Mouse (Mus musculus) MEL (cell line): Measurements from ENCODE around the gene Sphk2.

Experiments
- CHD2 ChIP-seq: IDR thresholded peaks from 2 replicates; pipeline ENCODE4 v1.6.1; 2011; ENCODE audit warnings: low read length, improper control_type of control experiment
- CTCF ChIP-seq, 3 experiments: IDR thresholded peaks in 2 of 3; conservative IDR thresholded peaks in 1 of 3; 2 replicates each; pipeline ENCODE4 v1.5.1; 2011 to 2012; ENCODE audit warnings: low read length in 3 of 3, low read depth in 2 of 3, mild to moderate bottlenecking in 2 of 3, improper control_type of control experiment in 1 of 3, inconsistent platforms in 1 of 3, mixed read lengths in 1 of 3, moderate library complexity in 1 of 3; ENCODE audit not compliant: control insufficient read depth in 1 of 3, insufficient read depth in 1 of 3, poor library complexity in 1 of 3, severe bottlenecking in 1 of 3
- EP300 ChIP-seq, 2 experiments: IDR thresholded peaks; 2 replicates each; pipeline ENCODE4 v1.6.1; 2011; ENCODE audit warnings: improper control_type of control experiment in 2 of 2, low read length in 2 of 2, low read depth in 1 of 2, mild to moderate bottlenecking in 1 of 2
- GABPA ChIP-seq: IDR thresholded peaks from 2 replicates; pipeline ENCODE4 v1.6.1; 2012; ENCODE audit warnings: low read depth, mild to moderate bottlenecking, inconsistent platforms, low read length, improper control_type of control experiment, moderate library complexity
- JUND ChIP-seq: IDR thresholded peaks from 2 replicates; pipeline ENCODE4 v1.6.1; 2011; ENCODE audit warnings: low read depth, mild to moderate bottlenecking, improper control_type of control experiment, low read length
- MAX ChIP-seq: IDR thresholded peaks from 2 replicates; pipeline ENCODE4 v1.6.1; 2011; ENCODE audit warnings: low read length, improper control_type of control experiment
- MYC ChIP-seq: IDR thresholded peaks from 2 replicates; pipeline ENCODE4 v1.6.1; 2011; ENCODE audit warnings: low read depth, mild to moderate bottlenecking, low read length, improper control_type of control experiment, moderate library complexity
- NRF1 ChIP-seq: IDR thresholded peaks from 2 replicates; pipeline ENCODE4 v1.6.1; 2014; ENCODE audit warnings: low read depth, mild to moderate bottlenecking, inconsistent platforms, low read length, improper control_type of control experiment, moderate library complexity; ENCODE audit not compliant: poor library complexity, insufficient read depth, severe bottlenecking
- POLR2A ChIP-seq, 2 experiments: IDR thresholded peaks; 2 replicates each; pipeline ENCODE4 v1.6.1; 2011 to 2012; ENCODE audit warnings: low read length in 2 of 2, mild to moderate bottlenecking in 2 of 2, control low read depth in 1 of 2, improper control_type of control experiment in 1 of 2, low read depth in 1 of 2, moderate library complexity in 1 of 2; ENCODE audit not compliant: control insufficient read depth in 1 of 2, insufficient read depth in 1 of 2, poor library complexity in 1 of 2
- POLR2AphosphoS5 ChIP-seq: IDR thresholded peaks from 2 replicates; pipeline ENCODE4 v1.6.1; 2012; ENCODE audit warnings: low read depth, borderline replicate concordance, mild to moderate bottlenecking, inconsistent platforms, low read length, moderate library complexity, mixed read lengths
- SIN3A ChIP-seq: IDR thresholded peaks from 2 replicates; pipeline ENCODE4 v1.6.1; 2012; ENCODE audit warnings: low read length, improper control_type of control experiment, inconsistent platforms
- ZC3H11A ChIP-seq: IDR thresholded peaks from 2 replicates; pipeline ENCODE4 v1.6.1; 2012; ENCODE audit warnings: low read depth, mild to moderate bottlenecking, inconsistent platforms, low read length, improper control_type of control experiment

- TF ChIP-seq POLR2A (IDR thresholded peaks at IDR 0.05; ENCODE audit: control insufficient read depth in 1 of 2, insufficient read depth in 1 of 2, low read depth in 1 of 2, low read length in 2 of 2, poor library complexity in 1 of 2) (no peak), EP300 (IDR thresholded peaks at IDR 0.05; ENCODE audit: low read depth in 1 of 2, low read length in 2 of 2) (no peak), JUND (no peak), SIN3A (no peak), NRF1 (no peak), ZC3H11A (no peak), CTCF (IDR thresholded peaks at IDR 0.05 in 2 of 3, conservative IDR thresholded peaks at IDR 0.05 in 1 of 3; ENCODE audit: control insufficient read depth in 1 of 3, insufficient read depth in 1 of 3, low read depth in 2 of 3, low read length in 3 of 3, poor library complexity in 1 of 3, severe bottlenecking in 1 of 3) (no peak), MAX (no peak), MYC (no peak), CHD2 (no peak), GABPA (no peak), POLR2AphosphoS5 (no peak)
Measured at GRCm38 (mm10) chr7:45666161-45666560, 51.6 kb downstream of the Sphk2 start, which contains the start of gene Fut2.
